ENCODE assay signal across 9 mouse cellular contexts in genomic region chr1:43730491-43730924, GRCm38 (mm10). TPM values are rescaled to one million over a fixed set of nuclear protein-coding genes. Genes with fewer than 3 reads are reported as not detected.
DNase-seq lines count a peak whose midpoint lies in the region; ATAC-seq lines count a peak whose summit lies in the region.
"Had no signal": no experiment of that assay in that cellular context is flagged by ENCODE, and none has a peak within 500 bp of the region (broad histone marks: within the 10 kb centered on the region; RNA-seq: fewer than 3 reads in every experiment).

Gene 1500015O10Rik (plus strand): TSS chr1:43730602.

- no peaks in the 10 kb centered on the region for H3K36me3 ChIP-seq in forebrain, embryonic 14.5 days (ENCODE audit: control insufficient read depth, insufficient read depth, low read length)

- H3K4me2 ChIP-seq in forebrain, embryonic 14.5 days (ENCODE audit: low read length), result no peak within 1 kb of the TSS; the same call in 1 of the 2 replicates

- no peak within 1 kb of the TSS for H3K9ac ChIP-seq in forebrain, embryonic 14.5 days (ENCODE audit: low read length)

- intact Hi-C loops in heart, postnatal 25 days (cut with DNase I), result no loop called here

- ATAC-seq in forebrain, embryonic 14.5 days, result peak; percentile 94
- ATAC-seq in granulocyte monocyte progenitor cell, adult 5-6 weeks (replicated peaks; ENCODE audit: poor library complexity, severe bottlenecking), result no peak

- H3K27ac ChIP-seq in forebrain, embryonic 14.5 days (ENCODE audit: low read depth, low read length), result no peak within 1 kb of the TSS

- WGBS in forebrain, embryonic 14.5 days, result 40% methylated on average over 16 of the region's 16 CpGs

- H3K4me3 ChIP-seq in forebrain, embryonic 14.5 days (ENCODE audit: low read depth, low read length), result no peak within 1 kb of the TSS

- H3K27me3 ChIP-seq in forebrain, embryonic 14.5 days (replicated peaks; ENCODE audit: control insufficient read depth, insufficient read depth, low read length), result no peaks in the 10 kb centered on the region

- H3K9me3 ChIP-seq in forebrain, embryonic 14.5 days (replicated peaks; ENCODE audit: control insufficient read depth, low read length), result no peaks in the 10 kb centered on the region

- DNase-seq in retina, postnatal 1 day, result peak; percentile 22
- DNase-seq in retina, embryonic 14.5 days (ENCODE audit: low spot score), result no peak
- peak; percentile 79 for DNase-seq in forebrain, embryonic 14.5 days (ENCODE audit: low spot score)
- DNase-seq in heart, postnatal 25 days (ENCODE audit: low spot score), result peak; percentile 26
- peak; percentile 83 to 90 for DNase-seq in layer of hippocampus, postnatal 10 days (ENCODE audit: low spot score in 2 of 2)
- DNase-seq in lung, postnatal 4 days, result peak; percentile 65 to 74
- DNase-seq in urinary bladder, postnatal 14 days (ENCODE audit: low spot score), result peak; percentile 62

- H3K4me1 ChIP-seq in forebrain, embryonic 14.5 days (ENCODE audit: control insufficient read depth, insufficient read depth, low read length), result 0 out of 2 replicates have a peak, but pooled peaks cover 3% of the 10 kb centered on the region

RNA-seq across cellular contexts. Expression of gene 1500015O10Rik, which starts in this region (rescaled TPM):
- 29.5 and 31.8 TPM in 2 replicates for polyA plus RNA-seq in forebrain, embryonic 14.5 days (2014; fragmentation: Nextera tagmentation; extraction: Ambion mirVana)
- total RNA-seq in heart, postnatal 25 days (2021), result 1 to 10 TPM; 2.8 to 4.1 TPM
- total RNA-seq in layer of hippocampus, postnatal 10 days (2021), result 10 to 100 TPM in 1 of 2 experiments, 1 to 10 TPM in 1; 3.3 to 16.2 TPM
- total RNA-seq in granulocyte monocyte progenitor cell, adult 5-6 weeks (2014; fragmentation: Nextera tagmentation), result not detected in 2 replicates
- not detected in 2 replicates for total RNA-seq in granulocyte monocyte progenitor cell, adult 5-6 weeks (2017)
- total RNA-seq: liver, adult 2 months had no signal
- polyA plus RNA-seq: liver, adult 2 months had no signal
